Mouse (Mus musculus) heart, postnatal 0 days (tissue): ENCODE data around the gene Olfr606.

ENCODE experiments used
- CTCF ChIP-seq: IDR thresholded peaks from 2 replicates; pipeline ENCODE4 v1.5.1; 2016; ENCODE audit warnings: antibody characterized with exemption, control low read depth, low read depth
- EP300 ChIP-seq: IDR thresholded peaks from 2 replicates; pipeline ENCODE4 v1.6.1; 2016; ENCODE audit warnings: antibody characterized with exemption, low read depth

DNA sequence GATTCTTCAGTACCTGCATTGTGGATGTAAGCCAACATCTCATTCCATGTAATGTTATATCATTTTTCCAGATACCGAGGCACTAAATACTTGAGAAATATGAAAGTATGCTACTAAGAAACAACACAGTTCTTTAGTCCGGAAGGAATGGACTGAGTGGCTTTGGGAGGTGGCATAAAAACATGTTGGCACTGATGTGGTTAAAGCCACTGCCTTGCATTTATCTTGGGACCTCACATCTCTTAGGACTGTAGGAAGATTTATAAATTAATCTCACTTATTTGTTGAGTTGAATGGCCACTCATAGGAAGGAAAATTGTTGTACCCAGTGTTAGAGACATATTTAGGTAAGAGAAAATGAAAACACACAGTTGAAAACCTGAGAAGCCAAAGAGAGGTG, at the start of gene Olfr606:
- no peak for TF ChIP-seq EP300
- TF ChIP-seq CTCF = no peak
